Mouse (Mus musculus): Measurements from ENCODE around the gene Tprgl. TPM values are rescaled to one million over a fixed set of nuclear protein-coding genes. Genes with fewer than 3 reads are reported as not detected.

The Tprgl gene
- polyA plus RNA-seq, 1 experiment from 2014 or later = 203 TPM

GRCm38 (mm10) chr4:154109216-154109849, 51.1 kb downstream of the Tprgl start:
- Histone ChIP-seq H3K36me3 (replicated peaks; ENCODE audit: control insufficient read depth, insufficient read depth) (no peaks in the 10 kb centered on the region), H3K4me1 (replicated peaks; ENCODE audit: control insufficient read depth, insufficient read depth, low read length) (no peaks in the 10 kb centered on the region), H3K9ac (no peak overlapping the region), H3K4me3 (replicated peaks; ENCODE audit: low read length) (no peak overlapping the region), H3K27ac (no peak overlapping the region), H3K4me2 (replicated peaks) (no peak overlapping the region), H3K27me3 (ENCODE audit: control insufficient read depth, insufficient read depth, low read length) (0 out of 2 replicates have a peak, but pooled peaks cover 2% of the 10 kb centered on the region), H3K9me3 (ENCODE audit: control insufficient read depth, low read length) (no peaks in the 10 kb centered on the region)
- WGBS = 48% methylated on average over 18 of the region's 18 CpGs
- DNase-seq (ENCODE audit: low spot score) (no peak), ATAC-seq (ENCODE audit: low FRiP score) (peak; percentile 59; the same call in 1 of the 2 replicates)

Other genes starting within 250 kb of the Tprgl start
- 57.3 and 60.5 TPM in 2 replicates for gene A430005L14Rik, start 203.4 kb downstream of the Tprgl start, polyA plus RNA-seq (2014; fragmentation: Nextera tagmentation; extraction: Ambion mirVana)
- 8.0 and 10.0 TPM in 2 replicates for gene Dffb, start 185.5 kb downstream of the Tprgl start, polyA plus RNA-seq (2014; fragmentation: Nextera tagmentation; extraction: Ambion mirVana)
- gene Cep104, start 185.5 kb downstream of the Tprgl start, polyA plus RNA-seq (2014; fragmentation: Nextera tagmentation; extraction: Ambion mirVana) = 15.3 and 16.4 TPM in 2 replicates
- gene Lrrc47, start 148.9 kb downstream of the Tprgl start, polyA plus RNA-seq (2014; fragmentation: Nextera tagmentation; extraction: Ambion mirVana) = 9.9 and 12.3 TPM in 2 replicates
- 12.1 and 16.6 TPM in 2 replicates for gene Smim1, start 134.4 kb downstream of the Tprgl start, polyA plus RNA-seq (2014; fragmentation: Nextera tagmentation; extraction: Ambion mirVana)
- gene Ccdc27, start 118.0 kb downstream of the Tprgl start, polyA plus RNA-seq (2014; fragmentation: Nextera tagmentation; extraction: Ambion mirVana) = not detected in 2 replicates
- 0.68 and 0.96 TPM in 2 replicates for gene Trp73, start 20.5 kb downstream of the Tprgl start, polyA plus RNA-seq (2014; fragmentation: Nextera tagmentation; extraction: Ambion mirVana)
- gene Wrap73, start 18.3 kb downstream of the Tprgl start, polyA plus RNA-seq (2014; fragmentation: Nextera tagmentation; extraction: Ambion mirVana) = 35.3 and 36.3 TPM in 2 replicates
- gene Megf6, start 10.1 kb upstream of the Tprgl start, polyA plus RNA-seq (2014; fragmentation: Nextera tagmentation; extraction: Ambion mirVana) = 8.8 and 10.1 TPM in 2 replicates
- 1.4 and 1.5 TPM in 2 replicates for gene Arhgef16, start 141.0 kb upstream of the Tprgl start, polyA plus RNA-seq (2014; fragmentation: Nextera tagmentation; extraction: Ambion mirVana)
- not detected in 2 replicates for gene B230104I21Rik, start 175.5 kb upstream of the Tprgl start, polyA plus RNA-seq (2014; fragmentation: Nextera tagmentation; extraction: Ambion mirVana)

All from hindbrain, embryonic 14.5 days (tissue).